Mouse (Mus musculus): Measurements from ENCODE around the gene C1s1. TPM values are rescaled to one million over a fixed set of nuclear protein-coding genes. Genes with fewer than 3 reads are reported as not detected.

Gene C1s1
- 152 and 156 TPM in 2 replicates for polyA plus RNA-seq (2012; rRNA removed)

GRCm38 (mm10) chr6:124542284-124542683 is at the start of gene C1s1:
Gene C1s1, minus strand, starts transcription at chr6:124542359.

DNA sequence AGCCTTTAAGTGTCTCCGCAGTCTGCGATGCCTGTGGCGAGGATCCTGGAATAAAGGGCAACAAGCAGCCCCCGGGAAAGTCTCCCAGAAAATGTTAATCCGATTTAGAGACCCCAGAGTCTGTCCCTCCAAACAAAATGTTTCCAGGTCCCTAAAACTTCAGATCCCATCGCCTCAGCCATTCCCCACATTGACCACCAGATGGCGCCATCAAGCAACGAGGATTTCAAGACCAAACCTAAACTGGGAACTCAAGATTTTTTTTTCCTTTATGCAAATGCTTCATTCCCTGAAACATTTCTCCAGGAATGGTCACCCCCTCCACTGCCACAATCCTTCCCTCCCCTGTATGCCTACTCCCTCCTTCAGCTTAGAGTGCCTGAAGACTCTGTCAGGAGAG is 27.9 kb upstream of the C1s1 start, which contains the start of gene C1rb:
Gene C1rb, plus strand, starts transcription at position 269 of the 400 bp plus-strand sequence.

GRCm38 (mm10) chr6:124512355-124512836 is 29.8 kb downstream of the C1s1 start, which contains the start of gene C1ra:
Gene C1ra, plus strand, starts transcription at chr6:124512405.

GRCm38 (mm10) chr6:124492842-124493561 is 49.2 kb downstream of the C1s1 start, which contains the start of gene C1rl:
Gene C1rl, plus strand, starts transcription at chr6:124493113.

Other genes with a start within 250 kb of the C1s1 start
- 0.46 and 0.49 TPM in 2 replicates for gene Cd163, start 237.7 kb downstream of the C1s1 start, polyA plus RNA-seq (2012; rRNA removed)
- gene Pex5, start 127.3 kb downstream of the C1s1 start, polyA plus RNA-seq (2012; rRNA removed), result 20.7 and 22.3 TPM in 2 replicates
- 3.7 and 3.8 TPM in 2 replicates for gene Clstn3, start 77.6 kb downstream of the C1s1 start, polyA plus RNA-seq (2012; rRNA removed)
- 14.3 and 16.2 TPM in 2 replicates for gene C1rl, start 49.2 kb downstream of the C1s1 start, polyA plus RNA-seq (2012; rRNA removed)
- 29.2 and 33.8 TPM in 2 replicates for gene C1ra, start 30.0 kb downstream of the C1s1 start, polyA plus RNA-seq (2012; rRNA removed)
- not detected in 2 replicates for gene C1rb, start 27.9 kb upstream of the C1s1 start, polyA plus RNA-seq (2012; rRNA removed)
- gene C1s2, start 93.7 kb upstream of the C1s1 start, polyA plus RNA-seq (2012; rRNA removed), result 0.01 TPM in 1 of 2 replicates, not detected in the other
- 144 and 183 TPM in 2 replicates for gene Lpcat3, start 120.7 kb upstream of the C1s1 start, polyA plus RNA-seq (2012; rRNA removed)
- 72.1 and 82.3 TPM in 2 replicates for gene Emg1, start 169.8 kb upstream of the C1s1 start, polyA plus RNA-seq (2012; rRNA removed)
- gene Phb2, start 170.0 kb upstream of the C1s1 start, polyA plus RNA-seq (2012; rRNA removed), result 119 and 130 TPM in 2 replicates
- gene Ptpn6, start 196.4 kb upstream of the C1s1 start, polyA plus RNA-seq (2012; rRNA removed), result 33.5 and 37.1 TPM in 2 replicates
- 75.8 and 79.2 TPM in 2 replicates for gene Grcc10, start 199.0 kb upstream of the C1s1 start, polyA plus RNA-seq (2012; rRNA removed)
- not detected in 2 replicates for gene Gm45234, start 213.7 kb upstream of the C1s1 start, polyA plus RNA-seq (2012; rRNA removed)
- 2.4 and 3.4 TPM in 2 replicates for gene Atn1, start 214.2 kb upstream of the C1s1 start, polyA plus RNA-seq (2012; rRNA removed)
- 0.29 and 0.42 TPM in 2 replicates for gene Eno2, start 227.3 kb upstream of the C1s1 start, polyA plus RNA-seq (2012; rRNA removed)
- 0.05 and 0.06 TPM in 2 replicates for gene Lrrc23, start 237.4 kb upstream of the C1s1 start, polyA plus RNA-seq (2012; rRNA removed)

All from liver, embryonic 18 days (tissue).